Mouse (Mus musculus) heart, adult 2 months (tissue): Measurements from ENCODE around the gene Ogdh. TPM values are rescaled to one million over a fixed set of nuclear protein-coding genes. Genes with fewer than 3 reads are reported as not detected.
"Not testable (repeated sequence)": the region's sequence is repeated elsewhere in the genome, so short reads cannot be mapped to it uniquely, and the experiment has no call there.

Experiments used
- DNase-seq, 2 experiments: peaks; one replicate each; pipeline ENCODE4 v3.0.0; 2021
- H3K27ac ChIP-seq: fragments of 200-600 bp; 2 replicates; pipeline ENCODE4 v1.8.1; 2022
- H3K27me3 ChIP-seq: fragments of 200-500 bp; 2 replicates; pipeline ENCODE4 v1.6.1; 2012; ENCODE audit warnings: mild to moderate bottlenecking, low read length, inconsistent platforms, mixed read lengths; ENCODE audit not compliant: control insufficient read depth, insufficient read depth
- H3K36me3 ChIP-seq: fragments of 200-500 bp; 2 replicates; pipeline ENCODE4 v1.6.1; 2012; ENCODE audit warnings: low read length, inconsistent platforms; ENCODE audit not compliant: control insufficient read depth, insufficient read depth
- H3K4me1 ChIP-seq: fragments of 200-500 bp; 2 replicates; pipeline ENCODE4 v1.6.1; 2011; ENCODE audit warnings: low read length; ENCODE audit not compliant: control insufficient read depth, insufficient read depth
- H3K4me3 ChIP-seq: fragments of 200-600 bp; 2 replicates; pipeline ENCODE4 v1.8.1; 2022
- H3K79me2 ChIP-seq: fragments of 200-500 bp; replicated peaks from 2 replicates; pipeline ENCODE4 v1.6.1; 2012; ENCODE audit warnings: mild to moderate bottlenecking, inconsistent platforms, low read length, moderate library complexity, mixed read lengths; ENCODE audit not compliant: control insufficient read depth, insufficient read depth
- H3K9ac ChIP-seq: fragments of 200-500 bp; 2 replicates; pipeline ENCODE4 v1.6.1; 2012; ENCODE audit warnings: low read depth, mild to moderate bottlenecking, control low read depth, inconsistent platforms, low read length, mixed read lengths
- CTCF ChIP-seq: fragments of 200-600 bp; IDR thresholded peaks from 2 replicates; pipeline ENCODE4 v1.8.1; 2022; ENCODE audit warnings: antibody characterized with exemption, mild to moderate bottlenecking, moderate library complexity
- EP300 ChIP-seq: fragments of 200-500 bp; IDR thresholded peaks from 2 replicates; pipeline ENCODE4 v1.6.1; 2011; ENCODE audit warnings: low read depth, low read length, control low read depth; ENCODE audit not compliant: insufficient read depth
- POLR2A ChIP-seq: fragments of 200-500 bp; IDR thresholded peaks from 2 replicates; pipeline ENCODE4 v1.6.1; 2011; ENCODE audit warnings: mild to moderate bottlenecking, low read depth, low read length, control low read depth; ENCODE audit not compliant: insufficient read depth
- WGBS: fragments of 180-500 bp; shearing (Covaris S2); methylation state at CpG from one replicate; pipeline ENCODE4 v1.1.7; 2018; 5-methylcytosine and 5-hydroxymethylcytosine counted together
- intact Hi-C: fragments of 180-260 bp; cut with DNase I; formaldehyde crosslinking; loops from one replicate; pipeline ENCODE4 v1.15.1; 2025
- long read RNA-seq: library from polyadenylated mRNA; stranded (forward); transcript quantifications from one replicate; pipeline ENCODE4 v2.0.0, GENCODE M21; 2021
- polyA plus RNA-seq: library from polyadenylated mRNA; depleted of rRNA; stranded (reverse); fragments of >200 nt; gene quantifications from 2 replicates; pipeline ENCODE4 v1.2.3, GENCODE M21; 2012; rRNA removed
- total RNA-seq, 2 experiments: library from RNA; stranded (reverse); gene quantifications; 2 replicates each; pipeline ENCODE4 v1.2.3; 2021

The Ogdh gene
- 1,000 to 10,000 TPM; 1,611 to 1,957 TPM for total RNA-seq
- 1,204 and 1,461 TPM in 2 replicates for polyA plus RNA-seq
- long read RNA-seq, full-length matches to known transcripts, result 745 of 1,230 reads
- long read RNA-seq, partial matches to known transcripts, result 408 of 1,230 reads
- long read RNA-seq, other reads (novel, unspliced or antisense), result 77 of 1,230 reads

DNA sequence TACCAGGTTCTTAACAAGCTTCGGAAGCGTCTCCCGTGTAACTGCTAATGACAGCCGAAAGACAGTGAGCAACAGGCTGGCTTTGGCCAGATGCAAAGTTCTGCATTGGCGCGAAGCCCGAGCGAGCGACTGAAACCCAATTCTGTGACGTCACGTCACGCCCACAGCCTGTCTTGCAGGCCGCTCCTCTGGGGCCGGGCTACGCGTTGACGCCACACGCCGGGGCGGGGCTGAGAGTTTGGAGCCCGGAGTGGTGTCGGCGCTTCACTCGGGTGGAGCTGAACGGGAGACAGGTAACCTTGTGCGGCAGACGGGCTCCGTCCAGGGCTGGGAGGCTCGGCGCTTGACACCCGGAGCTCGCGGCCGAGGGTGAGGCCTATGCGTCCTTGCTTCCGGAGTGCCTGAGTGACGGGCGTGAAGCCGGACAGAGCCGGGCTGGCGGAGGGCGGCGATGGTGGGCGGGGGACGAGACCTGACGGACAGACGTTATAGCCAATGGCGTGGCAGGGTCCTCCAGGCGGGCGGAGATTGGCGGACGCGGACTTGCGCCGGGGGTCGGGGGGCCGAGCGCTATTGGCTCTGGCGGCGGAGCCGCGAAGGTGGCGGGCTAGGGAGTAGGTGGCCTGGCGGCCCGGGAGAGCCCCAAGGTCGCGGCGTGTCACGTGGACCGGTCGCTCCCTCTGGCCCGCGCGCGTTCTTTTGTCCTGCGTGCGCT, at the start of gene Ogdh:
Gene Ogdh, plus strand, starts transcription at position 233 of the 715 bp plus-strand sequence.
- 0 out of 2 replicates have a peak, but pooled peaks have one; percentile 49 for TF ChIP-seq EP300
- TF ChIP-seq POLR2A, result peak; percentile 91
- TF ChIP-seq CTCF, result no peak
- peak; percentile 99 for DNase-seq
- H3K4me3 ChIP-seq, result peak within 1 kb of the TSS; percentile 80
- no peaks in the 10 kb centered on the region; the same call in 1 of the 2 replicates for H3K79me2 ChIP-seq
- peaks cover 4% of the 10 kb centered on the region; the same call in 1 of the 2 replicates for H3K4me1 ChIP-seq
- under 1% methylated on average over 72 of the region's 77 CpGs for WGBS
- intact Hi-C loops, result loop anchor here (2.0 kb wide), 1 partner anchor 17 kb away; the partner anchor contains the start of gene Tmed4
- H3K27ac ChIP-seq, result peak within 1 kb of the TSS; percentile 99
- peaks cover 4% of the 10 kb centered on the region; the same call in 1 of the 2 replicates for H3K36me3 ChIP-seq
- no peaks in the 10 kb centered on the region for H3K27me3 ChIP-seq
- H3K9ac ChIP-seq, result peak within 1 kb of the TSS; percentile 92

DNA sequence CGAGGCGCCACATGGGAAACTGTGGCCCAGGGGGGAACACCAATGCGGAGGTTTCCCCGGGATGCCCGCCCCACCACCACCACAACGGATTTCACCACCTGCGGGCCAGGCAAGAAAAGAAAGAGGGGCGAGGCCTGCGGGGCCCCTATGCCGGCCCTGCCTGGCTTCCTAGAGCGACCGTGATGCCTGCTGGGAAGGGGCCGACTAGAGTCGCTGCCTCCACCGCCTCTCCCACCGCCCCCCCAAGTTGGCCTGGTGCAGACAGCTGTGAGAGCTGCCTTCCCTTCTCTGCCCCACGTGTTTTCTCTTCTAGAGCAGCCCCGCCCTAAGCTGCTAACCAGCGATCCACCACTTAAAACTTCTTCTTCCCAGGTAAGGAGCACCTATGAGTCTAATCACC, 46.7 kb upstream of the Ogdh start:
- intact Hi-C loops, result no loop called here
- TF ChIP-seq POLR2A, result no peak
- TF ChIP-seq EP300, result no peak
- TF ChIP-seq CTCF, result no peak
- Histone ChIP-seq H3K27me3 (no peaks in the 10 kb centered on the region), H3K4me3 (no peak overlapping the region), H3K4me1 (no peaks in the 10 kb centered on the region), H3K9ac (no peak overlapping the region), H3K36me3 (no peaks in the 10 kb centered on the region), H3K27ac (no peak overlapping the region), H3K79me2 (no peaks in the 10 kb centered on the region)
- DNase-seq, result peak in 1 of 2 experiments; percentile 6
- WGBS, result 50% methylated on average over 19 of the region's 19 CpGs

DNA sequence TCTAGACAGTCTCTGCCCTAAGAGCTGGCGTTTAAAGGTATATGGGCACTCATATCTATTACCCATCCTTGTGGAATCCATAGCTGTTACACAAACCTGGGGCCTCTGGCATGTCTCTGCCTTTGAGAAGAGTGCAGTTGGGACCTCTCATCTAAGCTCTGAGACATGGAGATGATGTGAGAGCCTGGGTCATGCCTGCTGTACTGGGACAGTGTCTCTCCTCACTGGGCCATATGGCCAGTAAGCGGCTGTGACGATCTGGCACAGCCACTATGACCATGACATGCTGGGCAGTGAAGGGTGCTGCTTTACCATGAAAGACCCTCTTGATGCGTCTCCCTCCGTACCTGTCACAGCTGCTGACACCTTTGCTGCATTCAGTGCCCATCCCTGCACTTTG, 39.2 kb upstream of the Ogdh start:
- Histone ChIP-seq H3K27ac (no peak overlapping the region), H3K36me3 (no peaks in the 10 kb centered on the region), H3K9ac (no peak overlapping the region), H3K4me1 (no peaks in the 10 kb centered on the region), H3K4me3 (no peak overlapping the region), H3K27me3 (no peaks in the 10 kb centered on the region), H3K79me2 (no peaks in the 10 kb centered on the region)
- no peak for DNase-seq
- WGBS, result 88% methylated on average over 5 of the region's 5 CpGs
- intact Hi-C loops, result no loop called here
- no peak for TF ChIP-seq EP300
- no peak for TF ChIP-seq POLR2A
- no peak for TF ChIP-seq CTCF

DNA sequence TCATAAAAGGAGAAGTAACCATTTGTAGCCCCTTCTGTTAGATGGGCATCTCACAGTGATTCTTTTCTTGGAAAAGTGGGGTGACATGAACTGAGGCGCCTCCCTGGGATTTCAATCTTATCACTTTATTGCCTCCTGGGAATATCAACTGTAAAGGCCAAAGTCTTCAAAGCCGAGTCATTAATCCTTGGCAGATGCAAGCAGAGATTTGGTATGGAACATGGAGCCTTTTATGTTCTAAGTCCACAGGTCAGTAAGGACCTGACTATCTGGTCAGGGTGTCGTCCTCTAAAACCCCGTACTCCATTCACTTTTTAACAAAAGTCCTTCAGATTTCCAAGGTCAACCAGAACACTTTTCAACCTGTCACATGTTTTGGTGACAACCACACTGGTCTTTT, 38.6 kb upstream of the Ogdh start:
- no peak for DNase-seq
- 81% methylated on average over 4 of the region's 4 CpGs for WGBS
- H3K79me2 ChIP-seq, result no peaks in the 10 kb centered on the region
- intact Hi-C loops, result no loop called here
- TF ChIP-seq POLR2A (no peak), CTCF (no peak), EP300 (no peak)
- H3K27ac ChIP-seq, result no peak overlapping the region
- H3K9ac ChIP-seq, result no peak overlapping the region
- no peaks in the 10 kb centered on the region for H3K4me1 ChIP-seq
- H3K4me3 ChIP-seq, result no peak overlapping the region
- H3K36me3 ChIP-seq, result no peaks in the 10 kb centered on the region
- H3K27me3 ChIP-seq, result no peaks in the 10 kb centered on the region

DNA sequence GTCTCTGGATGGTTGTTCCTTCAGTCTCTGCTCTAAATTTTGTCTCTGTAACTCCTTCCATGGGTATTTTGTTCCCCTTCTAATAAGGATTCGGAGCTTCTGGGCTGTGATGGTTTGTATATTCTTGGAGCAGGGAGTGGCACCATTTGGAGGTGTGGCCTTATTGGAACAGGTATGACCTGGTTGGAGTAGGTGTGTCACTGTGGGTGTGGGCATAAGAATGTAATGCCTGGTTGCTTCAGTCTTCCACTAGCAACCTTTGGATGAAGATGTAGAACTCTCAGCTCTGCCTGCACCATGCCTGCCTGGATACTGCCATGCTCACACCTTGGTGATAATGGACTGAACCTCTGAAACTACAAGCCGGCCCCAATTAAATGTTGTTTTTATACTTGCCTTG, 36.8 kb upstream of the Ogdh start:
- H3K79me2 ChIP-seq, H3K9ac ChIP-seq, H3K27ac ChIP-seq, H3K36me3 ChIP-seq, H3K4me1 ChIP-seq, intact Hi-C loops, H3K27me3 ChIP-seq, DNase-seq, H3K4me3 ChIP-seq: not testable (repeated sequence)
- WGBS, result 90% methylated on average over 2 of the region's 2 CpGs

DNA sequence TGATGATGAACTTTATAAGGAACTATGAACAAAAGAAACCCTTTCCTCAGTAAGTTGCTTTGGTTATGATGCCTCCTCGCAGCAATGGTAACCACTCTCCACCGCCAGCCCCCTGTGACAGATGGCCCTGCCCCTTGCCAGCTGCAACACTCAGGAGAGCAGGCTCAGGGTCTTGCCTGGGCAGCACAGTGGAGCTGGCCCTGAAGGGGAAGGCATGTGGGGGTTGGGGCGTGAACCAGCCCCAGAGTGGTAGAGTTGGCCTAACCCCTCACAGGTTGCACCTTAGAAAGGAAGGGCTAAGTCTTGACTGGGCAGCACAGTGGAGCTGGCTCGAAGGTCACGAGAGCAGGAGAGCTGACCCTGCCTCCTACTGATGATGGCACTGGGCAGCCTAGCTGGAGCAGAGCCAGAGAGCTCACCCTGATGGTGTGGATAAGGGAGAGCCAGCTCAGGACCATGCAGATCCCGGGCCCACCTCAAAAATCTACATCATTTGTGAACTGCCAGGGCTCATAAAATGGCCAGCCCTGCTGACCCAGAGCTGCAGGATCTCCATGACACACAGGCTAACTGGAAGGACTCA, 34.9 kb upstream of the Ogdh start:
- intact Hi-C loops, result no loop called here
- no peak for DNase-seq
- Histone ChIP-seq H3K27ac (no peak overlapping the region), H3K27me3 (no peaks in the 10 kb centered on the region), H3K4me1 (no peaks in the 10 kb centered on the region), H3K79me2 (no peaks in the 10 kb centered on the region), H3K4me3 (no peak overlapping the region), H3K36me3 (no peaks in the 10 kb centered on the region), H3K9ac (no peak overlapping the region)
- 70% methylated on average over 6 of the region's 6 CpGs for WGBS
- TF ChIP-seq EP300 (no peak), POLR2A (no peak), CTCF (no peak)
